18 mouse cellular contexts compared by ENCODE assay signal in the genomic region with DNA sequence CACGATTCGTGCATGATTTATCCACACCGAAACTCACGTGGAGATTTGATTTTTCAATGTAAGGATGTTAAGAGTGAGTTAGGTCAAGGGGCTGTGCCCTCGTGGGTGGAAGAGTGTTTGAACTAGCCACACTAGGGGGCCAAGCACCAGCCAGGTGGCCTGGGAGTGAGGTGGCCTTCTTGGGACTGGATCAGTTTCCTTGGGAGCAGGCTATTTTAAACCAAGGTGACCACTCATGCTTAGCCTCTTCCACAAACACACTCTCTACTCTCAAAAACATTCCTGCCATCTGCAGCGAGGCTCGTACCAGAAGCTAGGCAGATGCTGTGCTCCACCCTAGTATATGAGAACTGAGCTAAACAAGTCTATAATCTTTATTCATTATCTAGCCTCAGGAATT. TPM values are rescaled to one million over a fixed set of nuclear protein-coding genes. Genes with fewer than 3 reads are reported as not detected.
DNase-seq lines count a peak whose midpoint lies in the region; ATAC-seq lines count a peak whose summit lies in the region.
"Had no signal": no experiment of that assay in that cellular context is flagged by ENCODE, and none has a peak within 500 bp of the region (broad histone marks: within the 10 kb centered on the region; RNA-seq: fewer than 3 reads in every experiment).

No protein-coding gene starts in this region.

- H3K27me3 ChIP-seq in heart, embryonic 14.5 days (ENCODE audit: control insufficient read depth, insufficient read depth, low read length) = no peaks in the 10 kb centered on the region
- H3K27me3 ChIP-seq in kidney, embryonic 16.5 days (ENCODE audit: insufficient read depth, low read length) = no peaks in the 10 kb centered on the region
- no peaks in the 10 kb centered on the region for H3K27me3 ChIP-seq in embryonic facial prominence, embryonic 10.5 days (replicated peaks; ENCODE audit: low read depth, poor library complexity, severe bottlenecking)
- H3K27me3 ChIP-seq: limb, embryonic 12.5 days; neural tube, embryonic 15.5 days had no signal

- H3K4me3 ChIP-seq in heart, embryonic 14.5 days (ENCODE audit: control insufficient read depth in 1 of 2, insufficient read depth in 1 of 2, low read depth in 1 of 2, low read length in 2 of 2) = no peak overlapping the region
- H3K4me3 ChIP-seq in kidney, embryonic 16.5 days (ENCODE audit: low read length) = no peak overlapping the region
- H3K4me3 ChIP-seq in embryonic facial prominence, embryonic 10.5 days = no peak overlapping the region
- H3K4me3 ChIP-seq: erythroblast, embryonic 14.5 days; limb, embryonic 12.5 days; midbrain, embryonic 10.5 days had no signal

- no peaks in the 10 kb centered on the region for H3K9me3 ChIP-seq in heart, embryonic 14.5 days (ENCODE audit: control insufficient read depth, low read length)
- no peaks in the 10 kb centered on the region for H3K9me3 ChIP-seq in kidney, embryonic 16.5 days (ENCODE audit: low read length)
- no peaks in the 10 kb centered on the region for H3K9me3 ChIP-seq in embryonic facial prominence, embryonic 10.5 days
- H3K9me3 ChIP-seq: limb, embryonic 12.5 days; midbrain, embryonic 10.5 days; neural tube, embryonic 15.5 days had no signal

- no peaks in the 10 kb centered on the region for H3K36me3 ChIP-seq in heart, embryonic 14.5 days (ENCODE audit: control insufficient read depth, insufficient read depth, low read length)
- H3K36me3 ChIP-seq in kidney, embryonic 16.5 days (ENCODE audit: insufficient read depth, low read length) = no peaks in the 10 kb centered on the region
- no peaks in the 10 kb centered on the region for H3K36me3 ChIP-seq in embryonic facial prominence, embryonic 10.5 days (replicated peaks)
- H3K36me3 ChIP-seq: limb, embryonic 12.5 days; midbrain, embryonic 10.5 days; neural tube, embryonic 15.5 days had no signal

- no peak for DNase-seq in heart, adult 9 months (ENCODE audit: low spot score in 2 of 2)
- no peak for DNase-seq in kidney, adult 9 months
- peak; percentile 58 for DNase-seq in brain, adult 2 months (ENCODE audit: low read depth, low spot score)
- DNase-seq in embryonic facial prominence, embryonic 10.5 days (ENCODE audit: low spot score) = peak; percentile 15
- no peak for DNase-seq in frontal cortex, postnatal 10 days (ENCODE audit: low spot score in 2 of 2)
- DNase-seq: adrenal gland, adult 2 months; cerebellum, adult 11-12 months; gastrocnemius, postnatal 36 days; kidney, postnatal 36 days; liver, postnatal 0 days had no signal

- H3K4me1 ChIP-seq in heart, embryonic 14.5 days (ENCODE audit: control insufficient read depth in 2 of 2, insufficient read depth in 2 of 2, low read length in 2 of 2) = peaks cover 5 to 15% of the 10 kb centered on the region in 2 experiments
- 0 out of 2 replicates have a peak, but pooled peaks cover 6% of the 10 kb centered on the region for H3K4me1 ChIP-seq in kidney, embryonic 16.5 days (ENCODE audit: insufficient read depth, low read length)
- peaks cover 12% of the 10 kb centered on the region for H3K4me1 ChIP-seq in embryonic facial prominence, embryonic 10.5 days

- H3K27ac ChIP-seq in heart, embryonic 14.5 days (replicated peaks in 1 of 2; ENCODE audit: control insufficient read depth in 1 of 2, insufficient read depth in 1 of 2, low read depth in 2 of 2, low read length in 2 of 2) = no peak overlapping the region
- no peak overlapping the region for H3K27ac ChIP-seq in kidney, embryonic 16.5 days (ENCODE audit: low read length)
- no peak overlapping the region for H3K27ac ChIP-seq in embryonic facial prominence, embryonic 10.5 days (replicated peaks)
- H3K27ac ChIP-seq: limb, embryonic 12.5 days; midbrain, embryonic 10.5 days; neural tube, embryonic 15.5 days had no signal

- 50% methylated on average over 7 of the region's 7 CpGs for WGBS in heart, embryonic 14.5 days
- 29% methylated on average over 7 of the region's 7 CpGs for WGBS in kidney, embryonic 16.5 days
- WGBS in embryonic facial prominence, embryonic 10.5 days = 48% methylated on average over 7 of the region's 7 CpGs

- H3K9ac ChIP-seq in heart, embryonic 14.5 days (ENCODE audit: low read length) = no peak overlapping the region
- H3K9ac ChIP-seq in kidney, embryonic 16.5 days (replicated peaks; ENCODE audit: low read length) = no peak overlapping the region
- H3K9ac ChIP-seq: limb, embryonic 12.5 days; liver, postnatal 0 days; neural tube, embryonic 15.5 days had no signal

- peak overlapping the region; percentile 57 for H3K4me2 ChIP-seq in heart, embryonic 14.5 days (ENCODE audit: low read length)
- 0 out of 2 replicates have a peak overlapping the region, but pooled peaks have one; percentile 31 for H3K4me2 ChIP-seq in kidney, embryonic 16.5 days (replicated peaks; ENCODE audit: low read depth, low read length)

- no peak for ATAC-seq in heart, embryonic 14.5 days (ENCODE audit: insufficient number of reproducible peaks, insufficient read depth, low FRiP score, low read depth)
- ATAC-seq in kidney, embryonic 16.5 days (ENCODE audit: low FRiP score, low TSS enrichment) = peak; percentile 57; the same call in 1 of the 2 replicates
- ATAC-seq: CD4-positive, CD25-positive, alpha-beta regulatory T cell, adult 4 months; inflammation-experienced regulatory T-cells, adult 6 months; liver, postnatal 0 days had no signal

RNA-seq across cellular contexts. Expression of a gene that starts 27.8 kb away (rescaled TPM):
- polyA plus RNA-seq in heart, embryonic 14.5 days (2014; fragmentation: Nextera tagmentation; extraction: Ambion mirVana) = 37.2 and 41.0 TPM in 2 replicates
- polyA plus RNA-seq in kidney, embryonic 16.5 days (2015; fragmentation: Nextera tagmentation; extraction: Ambion mirVana) = 25.0 and 28.6 TPM in 2 replicates
- polyA plus RNA-seq in embryonic facial prominence, embryonic 10.5 days (2016; fragmentation: Nextera tagmentation; extraction: Ambion mirVana) = 29.2 TPM in 2 replicates

Comparison
In these comparisons a context has a peak if more than half of its experiments do, and no peak if none do; other contexts are left out.
1. DNase-seq: peak in brain, adult 2 months (single experiment) and embryonic facial prominence, embryonic 10.5 days (single experiment); none in heart, adult 9 months (0 of 2), kidney, adult 9 months (single experiment) and frontal cortex, postnatal 10 days (0 of 2).